Comparison of ENCODE assay signal across 8 mouse cellular contexts in the genomic region with DNA sequence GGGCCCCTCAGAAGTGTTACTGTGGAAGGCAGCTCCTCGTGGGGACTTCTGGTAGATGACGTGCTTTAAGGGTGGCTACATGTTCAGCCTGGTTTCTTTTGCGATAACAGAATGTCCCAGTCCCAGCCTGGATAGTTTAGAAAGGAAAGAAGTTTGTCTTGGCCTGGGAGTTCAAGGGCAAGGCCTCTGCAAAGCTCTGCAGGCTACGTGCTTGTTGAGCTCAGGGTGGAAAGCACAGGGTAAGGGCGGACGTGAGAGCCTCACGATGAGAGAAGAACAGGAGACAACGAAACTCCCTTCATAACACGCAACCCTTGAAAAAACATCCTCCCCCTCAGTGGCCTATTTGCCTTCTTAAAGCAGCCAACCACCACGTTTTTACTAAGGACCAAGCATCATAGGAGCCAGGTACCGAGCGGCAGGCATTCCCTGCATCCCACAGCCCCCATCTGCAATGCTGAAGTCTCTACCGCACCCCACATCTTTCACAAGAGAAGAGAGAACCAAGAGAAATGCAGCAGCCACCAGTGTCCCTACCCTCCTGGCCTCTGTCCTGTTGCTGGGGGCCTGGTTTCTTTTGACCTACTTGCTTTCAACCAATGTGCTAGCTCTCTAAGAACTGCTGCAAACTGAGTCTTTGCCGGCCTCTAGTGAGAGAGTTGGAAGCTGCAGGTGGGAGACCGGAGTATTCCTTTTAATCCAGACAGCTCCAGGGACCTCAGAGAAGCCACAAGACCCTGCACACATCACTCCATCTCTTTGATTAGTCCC. TPM values are rescaled to one million over a fixed set of nuclear protein-coding genes. Genes with fewer than 3 reads are reported as not detected.
A peak's percentile ranks its signal among the peaks of the same experiment; 100 is the strongest.
DNase-seq lines count a peak whose midpoint lies in the region; ATAC-seq and TF ChIP-seq lines count a peak whose summit lies in the region.

No protein-coding gene starts in this region.

- H3K9ac ChIP-seq in midbrain, embryonic 11.5 days (ENCODE audit: low read length), result no peak overlapping the region
- H3K9ac ChIP-seq in midbrain, embryonic 15.5 days, result no peak overlapping the region

- DNase-seq in midbrain, embryonic 11.5 days (ENCODE audit: low spot score, missing footprints), result peak; percentile 87
- DNase-seq in embryo, embryonic 10.5 days (ENCODE audit: low spot score), result peak; percentile 65
- DNase-seq in heart, postnatal 10 days, result peak; percentile 79 to 82
- peak; percentile 47 to 52 for DNase-seq in layer of hippocampus, adult 2 months (ENCODE audit: low spot score in 2 of 2)
- DNase-seq in natural killer cell, adult 2 months (ENCODE audit: low spot score in 2 of 2), result no peak

- no peaks in the 10 kb centered on the region for H3K4me1 ChIP-seq in midbrain, embryonic 11.5 days (ENCODE audit: control insufficient read depth, insufficient read depth, low read length)
- H3K4me1 ChIP-seq in midbrain, embryonic 15.5 days, result no peaks in the 10 kb centered on the region
- H3K4me1 ChIP-seq in olfactory bulb, adult 2 months (ENCODE audit: control insufficient read depth, insufficient read depth, low read length), result peaks cover 6% of the 10 kb centered on the region; the same call in 1 of the 2 replicates

- no peaks in the 10 kb centered on the region for H3K9me3 ChIP-seq in midbrain, embryonic 11.5 days (ENCODE audit: control insufficient read depth, low read length)
- no peaks in the 10 kb centered on the region for H3K9me3 ChIP-seq in midbrain, embryonic 15.5 days

- no peak overlapping the region for H3K4me2 ChIP-seq in midbrain, embryonic 11.5 days
- no peak overlapping the region for H3K4me2 ChIP-seq in midbrain, embryonic 15.5 days

- intact Hi-C loops in heart, postnatal 10 days (cut with DNase I), result loop anchor here (1.0 kb wide), 2 partner anchors 34 to 46 kb away; no protein-coding TSS in a partner anchor

- no peak for TF ChIP-seq POLR2A in olfactory bulb, adult 2 months (IDR thresholded peaks at IDR 0.05; ENCODE audit: insufficient read depth, low read depth, low read length)

- WGBS in midbrain, embryonic 11.5 days, result 67% methylated on average over 15 of the region's 15 CpGs
- WGBS in midbrain, embryonic 15.5 days, result 71% methylated on average over 15 of the region's 15 CpGs
- whole genome bisulfite sequencing in olfactory bulb, adult 2 months, result 64% methylated on average over 15 of the region's 15 CpGs

- no peak overlapping the region for H3K27ac ChIP-seq in midbrain, embryonic 11.5 days (ENCODE audit: low read depth, low read length)
- H3K27ac ChIP-seq in midbrain, embryonic 15.5 days, result no peak overlapping the region
- H3K27ac ChIP-seq in layer of hippocampus, adult 2 months, result peak overlapping the region; percentile 61
- H3K27ac ChIP-seq in olfactory bulb, adult 2 months (ENCODE audit: insufficient read depth, low read depth, low read length), result peak overlapping the region; percentile 58

- H3K4me3 ChIP-seq in midbrain, embryonic 11.5 days (ENCODE audit: low read depth, low read length), result no peak overlapping the region
- no peak overlapping the region for H3K4me3 ChIP-seq in midbrain, embryonic 15.5 days
- H3K4me3 ChIP-seq in layer of hippocampus, adult 2 months, result no peak overlapping the region
- no peak overlapping the region for H3K4me3 ChIP-seq in olfactory bulb, adult 2 months (ENCODE audit: insufficient read depth, low read depth, low read length)

- no peaks in the 10 kb centered on the region for H3K27me3 ChIP-seq in midbrain, embryonic 11.5 days (ENCODE audit: control insufficient read depth, insufficient read depth, low read length)
- no peaks in the 10 kb centered on the region for H3K27me3 ChIP-seq in midbrain, embryonic 15.5 days (replicated peaks)

- peak; percentile 78 for TF ChIP-seq CTCF in layer of hippocampus, adult 2 months (conservative IDR thresholded peaks at IDR 0.05)
- TF ChIP-seq CTCF in olfactory bulb, adult 2 months (IDR thresholded peaks at IDR 0.05; ENCODE audit: insufficient read depth, low read depth, low read length), result no peak

- no peak for ATAC-seq in midbrain, embryonic 11.5 days (ENCODE audit: low FRiP score)
- no peak for ATAC-seq in midbrain, embryonic 15.5 days (replicated peaks)
- ATAC-seq in inflammation-experienced regulatory T-cells, adult 6 months, result no peak

- no peaks in the 10 kb centered on the region for H3K36me3 ChIP-seq in midbrain, embryonic 11.5 days (ENCODE audit: control insufficient read depth, insufficient read depth, low read length)
- H3K36me3 ChIP-seq in midbrain, embryonic 15.5 days (replicated peaks), result no peaks in the 10 kb centered on the region

RNA-seq across cellular contexts. Expression of a gene that starts 28.4 kb away (rescaled TPM):
- 0.58 and 0.83 TPM in 2 replicates for polyA plus RNA-seq in midbrain, embryonic 11.5 days (2014; fragmentation: Nextera tagmentation; extraction: Ambion mirVana)
- polyA plus RNA-seq in midbrain, embryonic 15.5 days (2015; fragmentation: Nextera tagmentation; extraction: Ambion mirVana), result 0.58 and 1.2 TPM in 2 replicates
- 1 to 10 TPM; 6.4 to 6.8 TPM for total RNA-seq in heart, postnatal 10 days (2021)
- 10 to 100 TPM; 13.6 to 15.0 TPM for total RNA-seq in layer of hippocampus, adult 2 months (2021)
- not detected in 2 replicates for polyA plus RNA-seq in olfactory bulb, adult 2 months (2012; ENCODE audit: insufficient read depth, insufficient read length, low replicate concordance, missing spikeins)
- polyA plus RNA-seq in inflammation-experienced regulatory T-cells, adult 6 months (2017; shearing (Covaris generic)), result not detected

RNA-seq across cellular contexts. Expression of a gene that starts 34.2 kb away (rescaled TPM):
- 50.7 and 51.9 TPM in 2 replicates for polyA plus RNA-seq in midbrain, embryonic 11.5 days (2014; fragmentation: Nextera tagmentation; extraction: Ambion mirVana)
- 65.9 and 72.9 TPM in 2 replicates for polyA plus RNA-seq in midbrain, embryonic 15.5 days (2015; fragmentation: Nextera tagmentation; extraction: Ambion mirVana)
- 10 to 100 TPM; 46.6 to 53.5 TPM for total RNA-seq in heart, postnatal 10 days (2021)
- total RNA-seq in layer of hippocampus, adult 2 months (2021), result 100 to 1,000 TPM; 144 to 148 TPM
- polyA plus RNA-seq in olfactory bulb, adult 2 months (2012; ENCODE audit: insufficient read depth, insufficient read length, low replicate concordance, missing spikeins), result 228 TPM in 1 of 2 replicates, not detected in the other
- 10 to 100 TPM; 44.7 to 78.2 (median 51.4) TPM for polyA plus RNA-seq in inflammation-experienced regulatory T-cells, adult 6 months (2017; shearing (Covaris generic))

Comparison
In these comparisons a context has a peak if more than half of its experiments do, and no peak if none do; other contexts are left out.
1. DNase-seq: peak in midbrain, embryonic 11.5 days (single experiment), embryo, embryonic 10.5 days (single experiment), heart, postnatal 10 days (2 of 2) and layer of hippocampus, adult 2 months (2 of 2); none in natural killer cell, adult 2 months (0 of 2).
2. H3K27ac ChIP-seq: peak in layer of hippocampus, adult 2 months (single experiment) and olfactory bulb, adult 2 months (single experiment); none in midbrain, embryonic 11.5 days (single experiment) and midbrain, embryonic 15.5 days (single experiment).